Mouse (Mus musculus): Measurements from ENCODE around the gene Dnajc5.

Gene Dnajc5

DNA sequence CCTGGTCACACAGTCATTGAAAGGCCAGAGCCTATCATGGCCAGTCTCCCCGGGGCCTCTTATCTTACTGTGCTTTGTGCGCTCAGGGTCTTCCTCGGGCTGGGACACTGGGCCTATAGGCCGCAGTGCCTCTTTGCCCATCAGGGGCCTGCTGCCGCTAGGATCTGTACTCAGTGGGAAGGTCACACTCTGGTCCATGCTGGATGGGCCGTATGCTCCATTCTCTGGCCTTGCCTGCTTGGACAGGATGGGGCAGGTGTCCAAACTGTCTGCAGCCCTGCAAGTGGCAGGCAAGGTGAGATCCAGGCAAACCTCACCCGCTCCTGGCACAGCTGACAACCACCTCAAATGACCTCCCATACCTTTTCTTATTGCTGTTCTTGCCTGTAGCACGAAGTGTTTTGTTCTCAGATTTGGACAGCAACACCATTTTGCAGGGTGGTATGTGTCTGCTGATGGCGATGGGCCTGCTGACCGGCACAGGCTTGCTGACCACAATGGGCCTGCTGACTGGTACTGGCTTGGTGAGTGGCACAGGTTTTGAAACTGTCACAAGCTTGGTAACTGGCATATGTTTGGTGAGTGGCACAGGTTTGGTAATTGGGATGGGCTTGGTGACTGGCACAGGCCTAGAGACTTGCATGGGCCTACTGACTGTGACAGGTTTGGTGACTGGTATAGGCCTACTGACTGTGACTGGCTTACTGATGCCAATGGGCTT is 68.9 kb downstream of the Dnajc5 start:
- peak; percentile 29 for DNase-seq (ENCODE audit: low spot score)

DNA sequence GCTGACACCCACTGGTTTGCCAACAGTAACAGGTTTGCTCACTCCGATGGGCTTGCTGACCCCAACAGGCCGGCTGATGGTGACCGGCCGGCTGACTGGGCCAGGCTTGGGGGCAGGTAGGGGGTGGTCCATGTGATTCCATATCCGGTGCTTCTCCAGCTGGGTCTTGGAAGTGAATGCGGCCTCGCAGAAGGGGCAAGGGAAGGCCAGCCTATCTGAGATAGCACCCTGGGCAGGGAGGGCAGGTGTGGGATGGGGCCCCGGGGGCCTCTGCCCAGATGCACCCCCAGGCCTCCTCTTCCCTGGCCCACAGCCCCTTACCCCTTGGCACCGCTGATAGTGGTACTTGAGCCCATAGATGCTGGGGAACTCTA is 69.4 kb downstream of the Dnajc5 start:
- DNase-seq (ENCODE audit: low spot score), result peak; percentile 42

DNA sequence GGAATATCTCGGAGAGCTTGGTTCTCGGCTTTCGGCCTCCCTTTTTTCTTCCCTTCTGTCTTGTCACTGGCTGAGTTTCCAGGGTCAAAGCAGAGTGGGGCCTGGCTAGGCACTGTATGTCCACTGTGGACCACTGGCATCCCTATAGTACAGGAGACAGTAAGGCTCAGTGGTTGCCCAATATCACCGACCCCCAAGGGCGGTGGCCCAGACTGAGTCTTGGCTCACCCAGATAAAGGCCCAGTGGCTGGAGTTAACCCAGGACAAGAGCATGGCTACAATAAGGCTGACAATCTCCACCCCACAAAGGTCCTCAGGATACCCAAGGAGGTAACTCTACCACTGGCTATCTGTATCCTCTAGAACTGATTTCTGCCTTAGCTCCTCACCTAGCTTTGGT is 70.2 kb downstream of the Dnajc5 start:
- DNase-seq (ENCODE audit: low spot score), result peak; percentile 32

DNA sequence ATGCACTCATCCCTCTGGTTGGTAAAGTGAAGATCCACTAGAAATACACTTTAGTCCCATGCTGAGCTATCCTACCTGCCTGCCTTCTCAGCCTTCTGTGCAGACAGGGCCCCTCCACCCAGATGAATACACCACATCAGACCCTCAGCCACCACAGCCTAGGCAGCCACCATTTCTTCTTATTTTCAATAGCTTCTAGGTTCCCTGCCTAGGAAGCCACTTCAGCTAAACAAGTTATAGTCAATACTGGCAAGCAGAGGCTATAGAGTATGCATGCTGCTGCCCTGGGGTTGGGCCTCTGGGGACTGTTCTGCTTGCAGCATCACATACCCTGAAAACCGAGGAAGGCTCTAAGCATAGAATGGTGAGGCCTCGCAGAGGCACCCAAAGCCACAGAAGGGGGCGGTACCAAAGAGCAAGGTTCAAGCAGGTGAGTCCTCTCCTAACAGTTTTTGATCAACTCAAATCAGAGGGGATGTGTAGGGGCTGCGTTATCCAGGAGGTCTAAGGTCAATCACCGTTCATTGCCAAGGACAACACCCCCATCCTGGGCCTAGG is 71.3 kb downstream of the Dnajc5 start, which contains the start of gene Prpf6:
TSS of gene Prpf6 (plus strand) at position 341 of the 558 bp plus-strand sequence.
- peak; percentile 41 for DNase-seq (ENCODE audit: low spot score)

DNA sequence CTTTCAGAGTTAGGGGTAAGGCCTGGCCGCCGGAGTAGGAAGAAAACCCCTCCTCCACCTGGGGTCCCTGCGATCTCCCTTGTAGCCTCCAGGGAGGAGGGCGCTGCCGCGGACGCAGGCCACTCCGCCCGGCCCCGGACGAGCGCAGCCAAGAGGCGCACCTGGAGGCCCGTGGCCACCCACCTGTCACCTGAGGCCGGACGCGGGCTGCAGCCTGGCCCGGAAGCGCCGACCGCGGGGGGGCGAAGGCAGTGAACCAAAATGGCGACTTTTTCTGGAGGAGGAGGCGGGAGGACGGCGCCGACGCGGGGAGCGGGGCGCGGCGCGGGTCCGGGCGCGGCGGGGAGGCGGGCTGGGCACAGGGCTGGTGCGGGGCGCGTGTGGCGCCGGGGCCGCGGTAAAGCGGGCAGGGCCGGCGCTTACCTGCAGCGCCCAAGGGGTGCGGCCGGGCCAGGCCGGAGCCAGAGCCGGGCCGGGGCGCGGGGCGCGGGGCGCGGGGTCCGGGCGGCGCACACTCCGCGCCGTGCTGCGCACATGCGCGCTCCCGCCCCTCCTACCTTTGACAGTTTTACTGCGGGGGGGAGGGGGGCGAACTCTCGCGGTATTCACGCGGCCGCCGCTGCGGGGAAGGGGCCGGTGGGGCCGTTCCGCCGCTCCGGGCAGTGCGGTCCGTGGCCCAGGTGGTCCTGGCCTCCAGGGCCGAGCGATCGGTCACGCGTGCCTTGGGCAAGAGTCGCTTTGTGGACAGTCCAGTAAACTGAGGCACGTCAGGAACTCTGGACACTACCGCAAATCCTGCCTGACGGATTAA is 72.2 kb downstream of the Dnajc5 start, which contains the start of gene Zfp512b:
TSS of gene Zfp512b (minus strand) at position 573 of the 811 bp plus-strand sequence.
- DNase-seq (ENCODE audit: low spot score), result peak; percentile 85

DNA sequence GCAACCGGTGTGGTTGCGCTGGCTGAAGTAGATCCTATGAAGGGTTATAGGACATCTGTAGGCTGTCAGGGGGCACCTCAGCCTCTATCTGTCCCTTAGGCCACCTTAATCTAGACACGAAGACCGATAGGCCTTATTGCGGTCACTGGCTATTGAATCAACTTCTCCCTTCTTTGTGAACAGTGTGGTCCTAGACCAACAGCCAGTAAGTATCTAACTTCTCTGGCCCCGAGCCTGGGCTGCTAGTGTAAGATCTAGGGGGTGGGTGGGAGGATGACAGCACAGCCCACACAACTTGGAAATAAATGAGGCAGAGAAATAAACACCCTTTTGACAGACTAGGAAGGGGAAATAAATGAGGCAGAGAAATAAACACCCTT is 72.7 kb downstream of the Dnajc5 start:
- peak; percentile 69 for DNase-seq (ENCODE audit: low spot score)

DNA sequence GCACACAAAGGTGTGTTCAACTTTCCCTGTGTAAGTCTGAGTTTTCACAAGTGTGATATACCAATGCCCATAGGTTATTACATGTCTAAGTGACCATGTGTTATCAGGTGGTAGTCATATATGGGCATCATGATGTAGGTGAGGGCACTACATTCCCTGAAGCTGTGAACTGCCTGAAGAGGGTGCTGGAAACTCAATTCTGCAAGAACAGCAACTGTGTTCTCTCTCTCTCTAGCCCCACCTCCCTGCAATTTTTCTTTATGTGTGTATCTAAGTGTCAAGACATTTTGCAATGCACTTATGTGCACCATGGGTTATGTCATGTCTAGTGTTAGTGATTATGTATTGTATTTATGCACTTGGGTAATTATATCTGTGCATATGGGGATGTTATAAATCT is 73.7 kb downstream of the Dnajc5 start:
- DNase-seq (ENCODE audit: low spot score), result no peak

DNA sequence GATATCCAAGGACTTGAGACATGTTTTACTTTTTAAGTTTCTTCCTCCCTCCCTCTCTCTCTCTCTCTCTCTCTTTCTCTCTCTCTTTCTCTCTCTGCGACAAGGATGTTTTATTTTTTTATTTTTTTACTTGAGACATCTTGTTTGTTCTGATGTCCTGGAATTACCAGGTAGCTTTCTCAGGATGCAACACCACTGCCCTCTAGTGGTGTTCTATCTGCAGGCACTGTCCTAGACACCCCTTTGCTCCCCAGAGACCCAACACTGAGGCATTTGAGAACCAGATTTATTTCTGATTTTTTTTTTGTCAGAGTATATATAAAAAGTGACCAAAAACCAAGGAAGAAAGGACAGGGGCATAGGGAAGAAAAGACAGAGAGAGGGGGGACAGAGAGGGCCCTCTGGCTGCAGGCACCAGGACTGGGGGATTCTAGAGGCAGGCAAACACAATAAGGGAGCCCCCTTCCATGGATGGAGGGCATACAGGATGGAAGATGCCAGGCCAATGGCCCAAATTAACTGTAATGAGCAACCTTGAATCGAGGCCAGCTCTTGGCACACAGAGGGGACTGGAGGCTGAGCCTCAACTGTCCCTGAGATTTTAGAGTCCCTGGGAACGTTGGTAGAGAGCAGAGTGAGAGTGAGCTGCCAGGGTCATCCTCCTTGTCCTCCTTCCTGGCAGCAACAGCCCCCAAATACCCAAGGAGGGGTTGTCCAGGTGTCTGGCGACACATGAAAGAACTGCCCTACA is 74.8 kb downstream of the Dnajc5 start:
- DNase-seq (ENCODE audit: low spot score), result peak; percentile 44

DNA sequence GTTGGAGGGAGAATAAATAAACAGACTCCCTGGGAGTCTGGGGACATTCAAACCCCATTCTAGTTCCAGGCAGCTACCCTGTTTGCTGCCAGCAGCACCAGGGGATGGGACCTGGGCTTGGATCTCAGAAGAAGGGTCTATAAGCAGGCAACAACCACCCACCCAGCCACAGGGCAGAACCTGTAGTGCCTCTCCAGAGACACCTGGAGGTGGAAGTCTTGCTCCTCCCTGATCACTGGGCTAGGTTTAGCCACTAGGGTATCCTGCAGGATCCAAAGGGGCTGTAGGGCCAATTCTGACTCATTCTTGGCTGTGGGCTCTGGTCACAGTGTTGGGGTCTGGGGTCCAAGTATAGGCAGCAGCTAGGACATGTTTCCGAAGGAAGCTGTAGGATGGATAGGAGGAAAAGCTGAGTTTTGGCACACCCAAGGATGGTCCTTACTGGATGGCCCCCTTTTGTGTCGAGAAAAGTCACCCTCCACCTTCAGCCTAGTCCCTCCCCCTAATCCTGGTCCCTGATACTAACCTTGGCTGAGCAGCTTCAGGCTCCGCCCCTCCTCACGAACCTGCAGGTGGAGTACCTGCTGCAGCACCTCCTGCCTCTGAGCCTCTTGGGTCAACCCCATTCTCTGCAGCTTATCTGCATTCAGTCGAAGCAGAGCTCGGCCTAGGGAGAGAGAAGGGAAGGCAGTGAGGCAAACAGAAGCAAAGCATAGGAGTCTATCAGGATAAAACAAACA is 76.1 kb downstream of the Dnajc5 start:
- no peak for DNase-seq (ENCODE audit: low spot score)

DNA sequence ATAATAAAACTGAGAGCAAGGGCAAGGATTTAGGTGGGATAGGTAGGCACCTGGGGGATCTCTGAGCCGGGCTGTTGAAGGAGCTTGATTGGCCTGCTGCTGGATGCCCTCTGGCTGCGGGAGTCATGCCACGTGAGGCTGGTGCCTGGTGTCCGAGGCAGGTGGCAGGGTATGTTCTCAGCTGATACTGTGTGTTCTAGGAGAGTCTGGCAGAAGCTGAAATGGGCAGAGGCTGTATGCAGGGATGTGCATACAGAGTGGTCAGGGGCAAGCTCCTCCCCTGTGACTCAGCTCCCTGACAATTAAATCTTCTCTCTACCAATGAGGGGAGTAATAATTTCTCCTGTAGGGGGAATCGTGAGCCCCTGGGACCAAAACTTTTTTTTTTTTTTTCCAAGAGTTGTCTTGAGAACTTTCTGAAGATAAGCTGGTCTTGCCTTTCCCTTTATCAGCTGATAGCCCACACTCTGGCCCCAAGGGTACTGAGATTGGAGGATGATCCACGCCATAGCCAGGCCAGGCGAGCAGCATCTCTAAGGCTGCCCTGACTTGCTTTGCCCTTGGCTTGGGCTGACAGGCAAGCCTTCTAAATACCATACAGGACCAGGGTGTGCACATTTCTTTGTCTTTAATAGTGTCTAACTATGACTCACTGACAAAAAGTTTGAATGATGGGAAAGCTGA is 77.2 kb downstream of the Dnajc5 start:
- DNase-seq (ENCODE audit: low spot score), result no peak

DNA sequence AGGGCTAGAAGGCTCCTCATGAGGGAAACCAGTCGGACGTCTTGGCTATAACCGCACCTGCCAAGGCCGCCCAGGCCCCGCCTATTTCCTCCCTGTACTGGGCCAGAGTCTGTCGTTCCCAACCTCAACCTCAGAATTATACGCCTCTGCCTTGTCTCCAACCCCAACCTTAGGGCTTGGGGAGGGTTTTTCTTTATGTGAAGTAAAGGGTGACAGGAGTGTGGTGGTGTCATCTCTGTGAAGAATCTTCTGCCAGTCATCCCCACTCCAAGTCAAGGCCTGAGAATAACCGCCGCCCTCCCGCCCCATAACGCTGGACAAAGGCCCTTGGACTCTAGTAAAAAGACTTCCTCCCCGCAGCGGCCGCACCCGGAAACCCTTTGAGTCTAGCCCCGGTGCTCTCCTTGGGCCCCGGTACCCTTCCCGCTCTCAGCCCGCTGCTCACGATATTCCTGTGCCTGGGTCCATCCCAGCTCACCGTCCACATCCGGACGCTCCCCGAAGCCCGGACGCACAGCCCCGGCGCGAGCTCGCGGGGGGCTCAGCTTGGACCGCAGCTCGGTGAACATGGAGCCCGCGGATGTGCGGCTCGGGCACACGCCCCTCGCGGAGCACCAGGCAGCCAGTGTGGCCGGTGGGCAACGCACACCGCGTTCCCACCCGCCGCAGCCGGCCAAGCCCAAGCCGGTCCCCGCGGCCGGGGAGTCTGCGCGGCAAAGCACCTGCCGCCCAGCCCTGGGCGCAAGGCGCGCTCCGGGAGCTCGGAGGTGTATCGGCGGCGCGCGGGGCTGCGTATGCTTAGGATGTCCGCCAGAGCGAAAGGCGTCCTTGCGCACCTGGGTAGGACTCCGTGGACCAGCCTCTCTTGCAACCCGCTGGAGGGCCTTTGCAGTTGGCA is 78.4 kb downstream of the Dnajc5 start, which contains the start of gene Samd10:
TSS of gene Samd10 (minus strand) at position 759 of the 898 bp plus-strand sequence.
- DNase-seq (ENCODE audit: low spot score), result peak; percentile 65

DNA sequence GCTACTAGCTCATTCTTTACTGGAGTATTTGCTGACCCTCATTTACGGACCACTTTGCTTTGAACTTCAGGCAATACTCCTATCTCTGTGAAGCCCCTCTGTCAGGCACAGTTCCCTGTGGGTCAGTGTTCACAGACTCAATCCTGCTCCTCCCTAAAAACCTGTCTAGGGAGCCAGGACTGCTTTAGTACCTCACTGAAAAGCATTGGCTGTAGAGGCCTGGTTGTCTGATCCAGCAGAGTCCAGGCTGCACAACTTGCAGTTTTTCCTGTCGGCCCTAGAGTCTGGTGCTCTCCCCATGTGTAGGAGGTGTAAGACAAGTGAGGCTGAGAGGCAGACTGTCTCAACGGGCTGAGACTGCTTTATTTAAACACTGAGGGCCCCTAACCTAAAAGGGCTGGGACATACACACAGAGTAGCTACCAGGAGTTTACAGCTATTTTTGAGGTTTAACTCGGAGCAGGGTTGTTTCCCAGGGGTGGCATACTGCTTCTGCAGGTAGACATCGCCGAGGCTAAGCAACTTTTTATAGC is 80.0 kb downstream of the Dnajc5 start:
- DNase-seq (ENCODE audit: low spot score), result no peak

DNA sequence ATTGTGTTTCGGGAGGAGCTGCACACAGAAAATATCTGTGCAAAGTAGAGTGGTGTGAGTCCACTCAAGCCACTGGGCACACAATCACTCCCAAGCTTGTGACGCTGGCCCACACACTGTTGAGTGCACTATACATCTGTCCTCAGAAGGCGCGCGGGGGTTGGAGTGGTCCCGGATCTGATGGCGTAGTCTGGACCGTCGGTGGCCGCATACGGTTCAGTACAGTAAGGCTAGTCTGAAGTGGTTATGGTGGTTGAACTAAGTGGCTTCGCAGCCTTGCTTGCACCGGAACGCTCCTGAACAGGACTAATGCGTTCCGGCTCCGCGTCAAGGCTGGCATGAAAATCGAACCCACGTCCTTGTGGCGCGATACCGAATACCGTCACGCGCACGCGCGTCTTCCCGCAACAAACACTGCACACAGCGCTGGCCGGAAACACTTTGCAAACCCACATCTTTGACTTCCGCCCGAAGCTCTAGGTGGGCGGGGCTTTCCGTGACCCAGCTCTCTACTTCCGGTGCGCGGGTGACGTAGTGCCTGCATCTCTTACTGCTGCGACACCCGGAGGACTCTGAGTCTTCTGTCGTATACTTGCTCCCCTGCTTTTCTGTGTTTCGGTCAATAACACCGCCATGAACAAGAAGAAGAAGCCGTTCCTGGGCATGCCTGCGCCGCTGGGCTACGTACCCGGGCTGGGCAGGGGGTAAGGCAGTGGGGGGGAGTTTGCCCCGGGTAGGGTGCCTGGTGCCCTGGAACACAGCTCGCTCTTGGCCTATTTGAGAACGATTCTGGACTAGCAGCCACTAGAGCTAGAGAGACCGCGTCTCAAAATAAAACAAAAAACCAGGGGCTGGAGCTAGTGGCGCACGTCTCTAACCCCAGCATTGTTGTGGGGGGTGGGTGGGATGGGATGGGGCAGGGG is 80.8 kb downstream of the Dnajc5 start:
- DNase-seq (ENCODE audit: low spot score), result peak; percentile 97

DNA sequence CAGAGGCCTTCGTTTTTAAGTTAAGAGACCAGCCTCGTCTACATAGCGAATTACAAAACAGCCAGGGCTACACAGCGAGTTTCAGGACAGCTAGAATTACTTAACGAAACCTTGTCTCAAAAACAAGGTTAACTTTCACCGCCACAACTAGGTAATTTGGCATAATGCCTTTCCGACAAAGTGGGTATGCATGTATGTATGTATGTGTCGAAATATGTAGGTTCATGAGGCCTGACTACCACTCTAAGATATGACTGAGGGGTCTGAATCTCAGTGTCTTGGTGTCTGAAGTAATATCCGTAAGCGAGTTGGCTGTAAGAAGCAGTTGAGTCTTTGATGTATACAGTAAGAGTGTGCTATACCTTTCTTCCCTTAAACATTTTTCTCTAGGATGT is 81.5 kb downstream of the Dnajc5 start:
- no peak for DNase-seq (ENCODE audit: low spot score)

DNA sequence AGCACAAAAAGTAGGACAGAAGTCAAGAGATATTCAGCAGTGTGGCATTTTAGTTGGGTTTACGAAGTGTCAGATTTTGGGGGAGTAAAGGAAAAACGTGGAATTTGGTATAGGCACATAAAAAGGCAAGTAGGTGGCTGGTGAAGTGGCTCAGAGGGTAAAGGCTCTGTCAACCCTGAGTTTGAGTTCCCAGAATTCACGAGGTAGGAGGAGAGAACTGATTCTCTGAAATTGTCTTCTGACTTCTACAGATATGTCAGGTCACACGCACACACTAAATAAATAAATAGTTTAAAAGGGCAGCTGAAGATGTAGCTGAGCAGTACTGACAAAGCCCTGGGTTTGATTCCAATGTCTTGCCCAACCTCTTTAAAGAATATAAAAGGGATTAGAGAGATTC is 82.1 kb downstream of the Dnajc5 start:
- no peak for DNase-seq (ENCODE audit: low spot score)
